Mouse (Mus musculus): ENCODE data around the gene Tmem160. TPM values are rescaled to one million over a fixed set of nuclear protein-coding genes. Genes with fewer than 3 reads are reported as not detected.

Tmem160 gene
- polyA plus RNA-seq, 1 experiment: 81.7 TPM

- peaks cover 27% of the 10 kb centered on the region for H3K79me3 ChIP-seq (ENCODE audit: low read depth)
- H3K79me2 ChIP-seq (ENCODE audit: control insufficient read depth, insufficient read depth): peaks cover 49% of the 10 kb centered on the region
- H3K27me3 ChIP-seq (ENCODE audit: control insufficient read depth, insufficient read depth, insufficient read length): no peaks in the 10 kb centered on the region
- H3K4me3 ChIP-seq (ENCODE audit: insufficient read depth, poor library complexity, severe bottlenecking): peak overlapping the region; percentile 2
- H3ac ChIP-seq (ENCODE audit: control insufficient read depth, insufficient read length, low read depth): no peak overlapping the region
- TF ChIP-seq CEBPB (IDR thresholded peaks at IDR 0.05; ENCODE audit: low read depth): no peak
- TF ChIP-seq MYOD1 (IDR thresholded peaks at IDR 0.05; ENCODE audit: control insufficient read depth, insufficient read length, low read depth): no peak
- TF ChIP-seq USF1 (IDR thresholded peaks at IDR 0.05; ENCODE audit: low read depth): no peak
- peaks cover 49% of the 10 kb centered on the region for H3K36me3 ChIP-seq (ENCODE audit: control insufficient read depth, insufficient read depth)
Measured at GRCm38 (mm10) chr7:16415426-16415825, 37.2 kb upstream of the Tmem160 start.

- H3K79me2 ChIP-seq (ENCODE audit: control insufficient read depth, insufficient read depth): peaks cover 30% of the 10 kb centered on the region
- H3K27me3 ChIP-seq (ENCODE audit: control insufficient read depth, insufficient read depth, insufficient read length): no peaks in the 10 kb centered on the region
- no peak overlapping the region for H3ac ChIP-seq (ENCODE audit: control insufficient read depth, insufficient read length, low read depth)
- H3K4me3 ChIP-seq (ENCODE audit: insufficient read depth, poor library complexity, severe bottlenecking): no peak overlapping the region
- H3K36me3 ChIP-seq (ENCODE audit: control insufficient read depth, insufficient read depth): peaks cover 64% of the 10 kb centered on the region
- peaks cover 11% of the 10 kb centered on the region for H3K79me3 ChIP-seq (ENCODE audit: low read depth)
- TF ChIP-seq FOSL1 (IDR thresholded peaks at IDR 0.05; ENCODE audit: insufficient read depth, low read length, poor library complexity, severe bottlenecking): no peak
- TF ChIP-seq MYOD1 (IDR thresholded peaks at IDR 0.05; ENCODE audit: control insufficient read depth, insufficient read length, low read depth): no peak
- TF ChIP-seq MAX (IDR thresholded peaks at IDR 0.05): no peak
- TF ChIP-seq CEBPB (IDR thresholded peaks at IDR 0.05; ENCODE audit: low read depth): no peak
- no peak for TF ChIP-seq MYOG (IDR thresholded peaks at IDR 0.05; ENCODE audit: control insufficient read depth, extremely low read depth, insufficient read length)
- TF ChIP-seq USF1 (IDR thresholded peaks at IDR 0.05; ENCODE audit: low read depth): no peak
- TF ChIP-seq CTCF (IDR thresholded peaks at IDR 0.05; ENCODE audit: control insufficient read depth, insufficient read depth, insufficient read length): no peak
Measured at GRCm38 (mm10) chr7:16417141-16417771, 35.3 kb upstream of the Tmem160 start.

DNA sequence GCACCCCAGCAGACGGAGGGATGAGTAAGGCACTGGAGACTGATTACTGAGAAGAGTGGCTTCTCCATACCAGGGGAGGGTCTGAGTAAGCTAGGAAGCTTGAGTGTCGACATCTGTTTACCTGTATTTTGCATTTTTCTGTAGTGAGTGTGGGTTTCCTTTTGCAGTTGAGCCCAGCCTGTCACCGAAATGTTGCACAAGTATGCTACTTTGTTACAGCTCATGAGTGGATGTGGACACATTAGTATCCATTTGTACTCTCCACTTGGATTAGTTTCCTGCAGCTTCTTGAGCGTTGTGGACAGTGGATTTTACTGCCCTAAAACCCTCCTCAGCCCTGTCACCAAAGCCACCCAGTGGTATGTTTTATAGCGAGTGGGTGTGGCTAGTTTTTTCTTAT is 33.9 kb upstream of the Tmem160 start:
- peaks cover 65% of the 10 kb centered on the region for H3K36me3 ChIP-seq (ENCODE audit: control insufficient read depth, insufficient read depth)
- peaks cover 7% of the 10 kb centered on the region for H3K79me3 ChIP-seq (ENCODE audit: low read depth)
- no peak overlapping the region for H3ac ChIP-seq (ENCODE audit: control insufficient read depth, insufficient read length, low read depth)
- peaks cover 18% of the 10 kb centered on the region for H3K79me2 ChIP-seq (ENCODE audit: control insufficient read depth, insufficient read depth)
- no peak for TF ChIP-seq CTCF (IDR thresholded peaks at IDR 0.05; ENCODE audit: control insufficient read depth, insufficient read depth, insufficient read length)
- H3K4me3 ChIP-seq (ENCODE audit: insufficient read depth, poor library complexity, severe bottlenecking): no peak overlapping the region
- no peaks in the 10 kb centered on the region for H3K27me3 ChIP-seq (ENCODE audit: control insufficient read depth, insufficient read depth, insufficient read length)

- H3K79me3 ChIP-seq (ENCODE audit: low read depth): no peaks in the 10 kb centered on the region
- no peak overlapping the region for H3K4me3 ChIP-seq (ENCODE audit: insufficient read depth, poor library complexity, severe bottlenecking)
- TF ChIP-seq MAX (IDR thresholded peaks at IDR 0.05) (no peak), USF1 (IDR thresholded peaks at IDR 0.05; ENCODE audit: low read depth) (no peak), CEBPB (IDR thresholded peaks at IDR 0.05; ENCODE audit: low read depth) (no peak), CTCF (IDR thresholded peaks at IDR 0.05; ENCODE audit: control insufficient read depth, insufficient read depth, insufficient read length) (no peak), MYOG (IDR thresholded peaks at IDR 0.05; ENCODE audit: control insufficient read depth, extremely low read depth, insufficient read length) (no peak), MYOD1 (IDR thresholded peaks at IDR 0.05; ENCODE audit: control insufficient read depth, insufficient read length, low read depth) (no peak), FOSL1 (IDR thresholded peaks at IDR 0.05; ENCODE audit: insufficient read depth, low read length, poor library complexity, severe bottlenecking) (no peak)
- no peaks in the 10 kb centered on the region for H3K79me2 ChIP-seq (ENCODE audit: control insufficient read depth, insufficient read depth)
- no peaks in the 10 kb centered on the region for H3K27me3 ChIP-seq (ENCODE audit: control insufficient read depth, insufficient read depth, insufficient read length)
- peaks cover 84% of the 10 kb centered on the region for H3K36me3 ChIP-seq (ENCODE audit: control insufficient read depth, insufficient read depth)
- H3ac ChIP-seq (ENCODE audit: control insufficient read depth, insufficient read length, low read depth): no peak overlapping the region
Measured at GRCm38 (mm10) chr7:16420493-16421118, 32.0 kb upstream of the Tmem160 start.

DNA sequence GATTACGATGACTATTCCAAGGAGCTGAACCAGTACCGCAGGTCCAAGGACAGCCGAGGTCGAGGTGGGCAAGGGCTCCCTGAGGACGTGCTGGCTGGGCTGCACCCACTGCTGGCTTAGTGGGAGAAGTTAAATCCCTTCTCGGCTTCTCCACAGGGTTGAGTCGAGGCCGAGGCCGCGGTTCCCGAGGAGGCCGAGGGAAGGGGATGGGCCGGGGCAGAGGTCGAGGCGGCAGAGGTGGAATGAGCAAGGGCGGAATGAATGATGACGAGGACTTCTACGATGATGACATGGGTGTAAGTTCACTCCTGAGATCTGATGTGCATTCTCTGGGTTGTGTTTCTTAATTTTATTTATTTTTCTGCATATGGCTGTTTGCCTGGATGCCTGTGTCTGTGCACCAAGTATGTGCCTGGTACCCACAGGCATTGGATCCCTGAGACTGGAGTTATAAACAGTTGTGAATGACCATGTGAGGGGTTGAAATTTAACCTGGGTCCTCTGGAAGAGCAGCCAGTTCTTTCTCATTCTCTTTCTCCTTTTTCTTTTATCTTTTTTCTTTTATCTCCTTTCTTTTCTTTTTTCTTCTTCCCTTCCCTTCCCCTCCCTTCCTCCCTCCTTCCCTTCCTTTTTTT is 30.2 kb upstream of the Tmem160 start:
- Histone ChIP-seq H3K27me3 (ENCODE audit: control insufficient read depth, insufficient read depth, insufficient read length) (no peaks in the 10 kb centered on the region), H3K79me3 (ENCODE audit: low read depth) (no peaks in the 10 kb centered on the region), H3K79me2 (ENCODE audit: control insufficient read depth, insufficient read depth) (no peaks in the 10 kb centered on the region), H3K36me3 (ENCODE audit: control insufficient read depth, insufficient read depth) (peaks cover 83% of the 10 kb centered on the region), H3ac (ENCODE audit: control insufficient read depth, insufficient read length, low read depth) (no peak overlapping the region), H3K4me3 (ENCODE audit: insufficient read depth, poor library complexity, severe bottlenecking) (no peak overlapping the region)
- TF ChIP-seq USF1 (IDR thresholded peaks at IDR 0.05; ENCODE audit: low read depth) (no peak), CEBPB (IDR thresholded peaks at IDR 0.05; ENCODE audit: low read depth) (no peak), CTCF (IDR thresholded peaks at IDR 0.05; ENCODE audit: control insufficient read depth, insufficient read depth, insufficient read length) (no peak), MAX (IDR thresholded peaks at IDR 0.05) (no peak), FOSL1 (IDR thresholded peaks at IDR 0.05; ENCODE audit: insufficient read depth, low read length, poor library complexity, severe bottlenecking) (no peak), MYOG (IDR thresholded peaks at IDR 0.05; ENCODE audit: control insufficient read depth, extremely low read depth, insufficient read length) (no peak), MYOD1 (IDR thresholded peaks at IDR 0.05; ENCODE audit: control insufficient read depth, insufficient read length, low read depth) (no peak)

GRCm38 (mm10) chr7:16423731-16424130 is 28.8 kb upstream of the Tmem160 start:
- TF ChIP-seq MAX (IDR thresholded peaks at IDR 0.05) (no peak), MYOD1 (IDR thresholded peaks at IDR 0.05; ENCODE audit: control insufficient read depth, insufficient read length, low read depth) (no peak), CTCF (IDR thresholded peaks at IDR 0.05; ENCODE audit: control insufficient read depth, insufficient read depth, insufficient read length) (no peak), CEBPB (IDR thresholded peaks at IDR 0.05; ENCODE audit: low read depth) (no peak), USF1 (IDR thresholded peaks at IDR 0.05; ENCODE audit: low read depth) (no peak), MYOG (IDR thresholded peaks at IDR 0.05; ENCODE audit: control insufficient read depth, extremely low read depth, insufficient read length) (no peak), FOSL1 (IDR thresholded peaks at IDR 0.05; ENCODE audit: insufficient read depth, low read length, poor library complexity, severe bottlenecking) (no peak)
- Histone ChIP-seq H3K79me2 (ENCODE audit: control insufficient read depth, insufficient read depth) (no peaks in the 10 kb centered on the region), H3K4me3 (ENCODE audit: insufficient read depth, poor library complexity, severe bottlenecking) (no peak overlapping the region), H3K27me3 (ENCODE audit: control insufficient read depth, insufficient read depth, insufficient read length) (no peaks in the 10 kb centered on the region), H3K36me3 (ENCODE audit: control insufficient read depth, insufficient read depth) (peaks cover 85% of the 10 kb centered on the region), H3ac (ENCODE audit: control insufficient read depth, insufficient read length, low read depth) (no peak overlapping the region), H3K79me3 (ENCODE audit: low read depth) (no peaks in the 10 kb centered on the region)
